Mouse (Mus musculus) limb, embryonic 14.5 days (tissue): ENCODE measurements at regions not wholly inside any gene's neighbourhood (a gene's known extent, or its start where the extent isn't known, plus 50 kb on each side); places are given as distances from the start of the nearest gene placed in this dataset.

Experiments
- ATAC-seq: fragments of 200-750 bp; cut with Nextera tagmentation; 2 replicates; pipeline ENCODE4 v1.8.0; 2017; ENCODE audit warnings: low read depth, moderate number of reproducible peaks, moderate TSS enrichment; ENCODE audit not compliant: low FRiP score
- DNase-seq: peaks from one replicate; pipeline ENCODE4 v3.0.0-alpha.2; 2015; ENCODE audit warnings: low spot score
- H3K27ac ChIP-seq: fragments of 300-500 bp; sonication (generic); replicated peaks from 2 replicates; pipeline ENCODE4 v1.5.1; 2014; ENCODE audit warnings: low read depth, mild to moderate bottlenecking, low read length, moderate library complexity, mixed read lengths
- H3K27me3 ChIP-seq: fragments of 300-500 bp; sonication (generic); 2 replicates; pipeline ENCODE4 v1.6.1; 2014; ENCODE audit warnings: low read length, mixed read lengths; ENCODE audit not compliant: control insufficient read depth, insufficient read depth
- H3K36me3 ChIP-seq: fragments of 300-500 bp; sonication (generic); 2 replicates; pipeline ENCODE4 v1.6.1; 2014; ENCODE audit warnings: mild to moderate bottlenecking, low read length, moderate library complexity, mixed read lengths; ENCODE audit not compliant: control insufficient read depth, insufficient read depth
- H3K4me1 ChIP-seq: fragments of 300-500 bp; sonication (generic); 2 replicates; pipeline ENCODE4 v1.6.1; 2014; ENCODE audit warnings: antibody characterized with exemption, low read length, mixed read lengths; ENCODE audit not compliant: control insufficient read depth, insufficient read depth
- H3K4me2 ChIP-seq: fragments of 300-500 bp; sonication (generic); replicated peaks from 2 replicates; pipeline ENCODE4 v1.6.1; 2014; ENCODE audit warnings: low read depth, mild to moderate bottlenecking, low read length, moderate library complexity; ENCODE audit not compliant: severe bottlenecking
- H3K4me3 ChIP-seq: fragments of 300-500 bp; sonication (generic); replicated peaks from 2 replicates; pipeline ENCODE4 v1.5.1; 2014; ENCODE audit warnings: low read length
- H3K9ac ChIP-seq: fragments of 300-500 bp; sonication (generic); 2 replicates; pipeline ENCODE4 v1.6.1; 2014; ENCODE audit warnings: mild to moderate bottlenecking, low read depth, low read length, moderate library complexity; ENCODE audit not compliant: severe bottlenecking
- H3K9me3 ChIP-seq: fragments of 300-500 bp; sonication (generic); 2 replicates; pipeline ENCODE4 v1.6.1; 2016; ENCODE audit warnings: low read length; ENCODE audit not compliant: control insufficient read depth
- POLR2A ChIP-seq: fragments of 200-500 bp; IDR thresholded peaks from 2 replicates; pipeline ENCODE4 v1.8.0; 2012; ENCODE audit warnings: inconsistent platforms, mild to moderate bottlenecking, moderate library complexity, borderline replicate concordance; ENCODE audit not compliant: insufficient read depth, insufficient read length; ENCODE audit errors: extremely low read depth
- WGBS: fragments of 180-500 bp; shearing (Covaris S2); extraction: QIAGEN DNeasy Blood & Tissue Kit; methylation state at CpG from one replicate; pipeline ENCODE4 v1.1.7; 2014; 5-methylcytosine and 5-hydroxymethylcytosine counted together

GRCm38 (mm10) chr1:56366319-56366718 is 270.9 kb downstream of the Hsfy2 start:
- DNase-seq (no peak), ATAC-seq (no peak)
- Histone ChIP-seq H3K9ac (no peak overlapping the region), H3K36me3 (no peaks in the 10 kb centered on the region), H3K4me3 (no peak overlapping the region), H3K27me3 (no peaks in the 10 kb centered on the region), H3K9me3 (no peaks in the 10 kb centered on the region), H3K4me2 (no peak overlapping the region), H3K27ac (no peak overlapping the region), H3K4me1 (no peaks in the 10 kb centered on the region)
- 89% methylated on average over 2 of the region's 2 CpGs for WGBS
- no peak for TF ChIP-seq POLR2A

- Histone ChIP-seq H3K36me3 (no peaks in the 10 kb centered on the region), H3K4me2 (no peak overlapping the region), H3K9me3 (no peaks in the 10 kb centered on the region), H3K27ac (no peak overlapping the region), H3K27me3 (no peaks in the 10 kb centered on the region), H3K4me3 (no peak overlapping the region), H3K9ac (no peak overlapping the region), H3K4me1 (no peaks in the 10 kb centered on the region)
- DNase-seq (no peak), ATAC-seq (no peak)
- TF ChIP-seq POLR2A, result no peak
- 61% methylated on average over 5 of the region's 5 CpGs for WGBS
Observed at GRCm38 (mm10) chr1:56360857-56361256, 276.4 kb downstream of the Hsfy2 start.

GRCm38 (mm10) chr1:56346638-56347037 is 290.6 kb downstream of the Hsfy2 start:
- DNase-seq, result no peak
- no peak for TF ChIP-seq POLR2A
- Histone ChIP-seq H3K4me1 (no peaks in the 10 kb centered on the region), H3K27ac (no peak overlapping the region), H3K4me2 (no peak overlapping the region), H3K27me3 (no peaks in the 10 kb centered on the region), H3K4me3 (no peak overlapping the region), H3K36me3 (no peaks in the 10 kb centered on the region), H3K9me3 (no peaks in the 10 kb centered on the region), H3K9ac (no peak overlapping the region)
- 56% methylated on average over 4 of the region's 4 CpGs for WGBS
- no peak for ATAC-seq

- no peak for ATAC-seq
Observed at GRCm38 (mm10) chr1:56344952-56345351, 292.3 kb downstream of the Hsfy2 start.

GRCm38 (mm10) chr1:56327381-56327780 is 309.9 kb downstream of the Hsfy2 start:
- H3K27me3 ChIP-seq, result no peaks in the 10 kb centered on the region
- no peak for ATAC-seq
- 88% methylated on average over 5 of the region's 5 CpGs for WGBS
- no peak overlapping the region for H3K27ac ChIP-seq
- TF ChIP-seq POLR2A, result no peak
- no peak overlapping the region for H3K4me2 ChIP-seq
- H3K36me3 ChIP-seq, result no peaks in the 10 kb centered on the region
- no peaks in the 10 kb centered on the region for H3K9me3 ChIP-seq
- no peak overlapping the region for H3K9ac ChIP-seq
- no peaks in the 10 kb centered on the region for H3K4me1 ChIP-seq
- DNase-seq, result no peak
- no peak overlapping the region for H3K4me3 ChIP-seq

More at GRCm38 (mm10) chr1:56344952-56345351, 292.3 kb downstream of the Hsfy2 start:
- no peak for DNase-seq
- Histone ChIP-seq H3K27me3 (no peaks in the 10 kb centered on the region), H3K4me3 (no peak overlapping the region), H3K9ac (no peak overlapping the region), H3K4me2 (no peak overlapping the region), H3K36me3 (no peaks in the 10 kb centered on the region), H3K27ac (no peak overlapping the region), H3K9me3 (no peaks in the 10 kb centered on the region), H3K4me1 (no peaks in the 10 kb centered on the region)
- TF ChIP-seq POLR2A, result no peak
- WGBS, result 59% methylated on average over 6 of the region's 6 CpGs

GRCm38 (mm10) chr1:56308586-56308985 is 328.6 kb downstream of the Hsfy2 start:
- ATAC-seq (no peak), DNase-seq (no peak)
- H3K27me3 ChIP-seq, result no peaks in the 10 kb centered on the region
- no peaks in the 10 kb centered on the region for H3K9me3 ChIP-seq
- no peaks in the 10 kb centered on the region for H3K36me3 ChIP-seq
- TF ChIP-seq POLR2A, result no peak
- no peak overlapping the region for H3K27ac ChIP-seq
- WGBS, result 78% methylated on average over 3 of the region's 3 CpGs
- H3K9ac ChIP-seq, result no peak overlapping the region
- no peak overlapping the region for H3K4me2 ChIP-seq
- no peak overlapping the region for H3K4me3 ChIP-seq
- no peaks in the 10 kb centered on the region for H3K4me1 ChIP-seq
